Mouse (Mus musculus): ENCODE data around the gene Trappc5. TPM values are rescaled to one million over a fixed set of nuclear protein-coding genes. Genes with fewer than 3 reads are reported as not detected.

Gene Trappc5
- 22.8 and 23.9 TPM in 2 replicates for polyA plus RNA-seq (2015; fragmentation: Nextera tagmentation; extraction: Ambion mirVana)

DNA sequence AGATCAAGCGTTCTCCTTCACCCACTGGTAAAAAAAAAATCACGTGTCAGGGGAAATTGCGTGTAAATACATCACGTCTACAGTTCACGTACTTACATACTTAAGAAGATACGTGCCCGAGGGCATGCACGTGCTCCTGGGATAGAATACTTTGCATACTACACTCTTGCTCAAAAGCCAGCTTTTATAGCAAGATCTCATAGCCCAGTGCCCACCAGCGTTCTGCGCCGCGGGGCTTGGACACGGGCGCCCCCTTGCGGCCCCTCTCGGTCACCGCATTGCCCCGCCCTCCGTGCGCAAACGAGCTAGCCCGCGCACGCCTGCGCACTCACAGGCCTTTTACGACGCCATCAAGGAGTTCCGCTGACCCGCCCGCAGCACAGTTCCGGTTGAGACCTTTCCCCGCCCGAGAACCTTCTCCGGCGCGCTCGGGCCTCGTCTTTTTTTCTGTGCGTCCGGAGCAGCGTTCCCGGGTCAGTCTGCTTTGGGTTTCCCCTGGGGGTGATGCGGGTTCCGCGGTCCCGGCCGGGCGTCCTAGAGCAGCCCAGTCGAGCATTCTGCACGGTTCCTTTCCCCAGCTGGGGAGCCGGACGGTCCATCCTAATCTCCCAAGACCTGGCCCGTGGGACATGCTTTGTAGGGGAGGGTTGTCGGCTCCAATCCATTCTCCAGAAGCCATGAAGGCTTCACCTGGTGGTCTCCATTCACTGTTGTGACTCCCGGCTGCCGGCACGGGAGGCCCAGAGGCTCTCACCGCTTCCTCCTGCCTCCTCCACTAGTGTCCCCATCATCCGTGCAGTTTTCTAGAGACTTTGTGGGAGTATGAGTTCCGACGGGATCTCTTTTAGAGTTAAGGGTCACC lies at the start of gene Trappc5:
TSS of gene Trappc5 (plus strand) at position 169 of the 862 bp plus-strand sequence.
- Histone ChIP-seq H3K36me3 (ENCODE audit: control insufficient read depth, insufficient read depth) (peaks cover 30% of the 10 kb centered on the region), H3K9ac (ENCODE audit: low read depth, low read length) (peak within 1 kb of the TSS; percentile 95), H3K4me2 (replicated peaks; ENCODE audit: low read depth) (peak within 1 kb of the TSS; percentile 82), H3K27me3 (replicated peaks; ENCODE audit: control insufficient read depth, insufficient read depth, low read length) (no peaks in the 10 kb centered on the region), H3K4me3 (ENCODE audit: low read depth, low read length) (peak within 1 kb of the TSS; percentile 91), H3K4me1 (replicated peaks; ENCODE audit: control insufficient read depth, insufficient read depth, low read length) (no peaks in the 10 kb centered on the region), H3K27ac (ENCODE audit: low read depth, low read length) (peak within 1 kb of the TSS; percentile 89), H3K9me3 (ENCODE audit: control insufficient read depth) (no peaks in the 10 kb centered on the region)
- TF ChIP-seq CTCF (IDR thresholded peaks at IDR 0.05; ENCODE audit: low read depth), result peak; percentile 99
- under 1% methylated on average over 61 of the region's 61 CpGs for WGBS
- peak; percentile 84 for ATAC-seq

- Histone ChIP-seq H3K9ac (ENCODE audit: low read depth, low read length) (no peak overlapping the region), H3K36me3 (ENCODE audit: control insufficient read depth, insufficient read depth) (no peaks in the 10 kb centered on the region; the same call in 1 of the 2 replicates), H3K27me3 (replicated peaks; ENCODE audit: control insufficient read depth, insufficient read depth, low read length) (no peaks in the 10 kb centered on the region), H3K27ac (ENCODE audit: low read depth, low read length) (no peak overlapping the region), H3K4me2 (replicated peaks; ENCODE audit: low read depth) (no peak overlapping the region), H3K9me3 (ENCODE audit: control insufficient read depth) (no peaks in the 10 kb centered on the region), H3K4me1 (replicated peaks; ENCODE audit: control insufficient read depth, insufficient read depth, low read length) (peaks cover 3% of the 10 kb centered on the region), H3K4me3 (ENCODE audit: low read depth, low read length) (no peak overlapping the region)
- 60% methylated on average over 5 of the region's 5 CpGs for WGBS
- no peak for ATAC-seq
- no peak for TF ChIP-seq CTCF (IDR thresholded peaks at IDR 0.05; ENCODE audit: low read depth)
Measured at GRCm38 (mm10) chr8:3626971-3627370, 49.1 kb upstream of the Trappc5 start.

DNA sequence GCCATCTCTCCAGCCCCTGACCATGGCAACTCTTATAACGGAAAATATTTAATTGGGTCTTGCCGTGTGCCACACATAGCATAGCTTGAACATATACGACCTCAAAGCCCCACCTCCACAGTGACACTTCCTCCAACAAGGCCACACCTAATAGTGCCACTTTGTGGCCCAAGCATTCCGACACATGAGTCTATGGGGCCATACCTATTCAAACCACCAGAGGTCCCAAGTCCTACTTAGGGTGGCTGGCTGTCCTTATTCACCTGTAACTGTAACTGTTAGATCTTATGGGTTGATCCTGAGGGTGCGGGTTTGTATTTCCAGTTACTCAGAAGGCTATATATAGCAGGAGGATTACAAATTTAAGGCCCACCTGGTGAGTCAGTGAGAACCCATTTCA lies 48.1 kb upstream of the Trappc5 start:
- Histone ChIP-seq H3K4me1 (replicated peaks; ENCODE audit: control insufficient read depth, insufficient read depth, low read length) (no peaks in the 10 kb centered on the region; the same call in 1 of the 2 replicates), H3K4me2 (replicated peaks; ENCODE audit: low read depth) (no peak overlapping the region), H3K9ac (ENCODE audit: low read depth, low read length) (no peak overlapping the region), H3K36me3 (ENCODE audit: control insufficient read depth, insufficient read depth) (no peaks in the 10 kb centered on the region; the same call in 1 of the 2 replicates), H3K27ac (ENCODE audit: low read depth, low read length) (no peak overlapping the region), H3K27me3 (replicated peaks; ENCODE audit: control insufficient read depth, insufficient read depth, low read length) (no peaks in the 10 kb centered on the region), H3K9me3 (ENCODE audit: control insufficient read depth) (no peaks in the 10 kb centered on the region), H3K4me3 (ENCODE audit: low read depth, low read length) (no peak overlapping the region)
- peak; percentile 72 for TF ChIP-seq CTCF (IDR thresholded peaks at IDR 0.05; ENCODE audit: low read depth)
- WGBS, result 23% methylated on average over 5 of the region's 5 CpGs
- ATAC-seq, result peak; percentile 32; the same call in 1 of the 2 replicates

DNA sequence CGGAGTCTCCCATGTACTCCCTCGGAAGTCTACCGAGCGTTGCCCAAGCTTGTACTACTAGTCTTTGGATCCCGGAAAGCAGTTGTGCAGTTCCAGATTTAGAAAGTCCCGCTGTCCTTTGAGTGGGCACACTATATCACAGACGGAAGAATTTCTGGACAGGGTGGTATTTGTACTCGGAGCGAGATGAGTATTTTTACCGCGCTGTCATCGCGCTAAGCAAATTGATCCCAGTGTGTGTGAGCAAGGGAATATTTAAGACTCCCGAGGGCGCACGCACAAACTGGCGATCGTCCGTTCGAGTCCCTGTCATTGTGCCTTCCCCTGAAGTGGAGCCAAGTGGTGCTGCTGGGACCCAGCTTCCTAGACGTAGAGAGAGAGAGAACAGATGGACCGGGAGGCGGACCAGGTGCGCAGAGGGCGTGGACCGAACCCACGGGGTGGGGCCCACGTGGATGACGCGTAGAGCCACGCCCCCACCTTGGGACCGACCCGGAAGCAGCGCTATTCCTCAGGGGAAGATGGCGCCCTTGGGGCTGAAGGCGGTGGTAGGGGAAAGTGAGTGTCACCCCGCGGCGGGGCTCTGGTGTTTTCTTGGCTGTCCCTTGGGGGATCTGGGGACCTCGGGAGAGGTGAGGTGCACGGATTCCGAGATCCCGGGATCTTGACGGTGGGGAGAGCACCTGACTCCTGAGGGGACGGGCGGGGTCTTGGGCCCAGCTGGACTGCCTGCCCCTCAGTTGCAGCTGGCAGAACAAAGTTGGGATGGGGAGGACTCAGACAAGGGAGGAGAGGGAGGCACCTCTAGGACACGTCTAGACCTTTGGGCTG lies 45.2 kb upstream of the Trappc5 start, which contains the start of gene Stxbp2:
TSS of gene Stxbp2 (plus strand) at position 309 of the 831 bp plus-strand sequence.
- Histone ChIP-seq H3K27ac (ENCODE audit: low read depth, low read length) (peak within 1 kb of the TSS; percentile 84), H3K27me3 (replicated peaks; ENCODE audit: control insufficient read depth, insufficient read depth, low read length) (no peaks in the 10 kb centered on the region), H3K36me3 (ENCODE audit: control insufficient read depth, insufficient read depth) (peaks cover 22% of the 10 kb centered on the region), H3K9me3 (ENCODE audit: control insufficient read depth) (no peaks in the 10 kb centered on the region), H3K4me2 (replicated peaks; ENCODE audit: low read depth) (peak within 1 kb of the TSS; percentile 78), H3K9ac (ENCODE audit: low read depth, low read length) (peak within 1 kb of the TSS; percentile 85), H3K4me3 (ENCODE audit: low read depth, low read length) (peak within 1 kb of the TSS; percentile 81), H3K4me1 (replicated peaks; ENCODE audit: control insufficient read depth, insufficient read depth, low read length) (no peaks in the 10 kb centered on the region; the same call in 1 of the 2 replicates)
- TF ChIP-seq CTCF (IDR thresholded peaks at IDR 0.05; ENCODE audit: low read depth), result 0 out of 2 replicates have a peak, but pooled peaks have one; percentile 9
- WGBS, result 4% methylated on average over 47 of the region's 47 CpGs
- ATAC-seq, result peak; percentile 92

DNA sequence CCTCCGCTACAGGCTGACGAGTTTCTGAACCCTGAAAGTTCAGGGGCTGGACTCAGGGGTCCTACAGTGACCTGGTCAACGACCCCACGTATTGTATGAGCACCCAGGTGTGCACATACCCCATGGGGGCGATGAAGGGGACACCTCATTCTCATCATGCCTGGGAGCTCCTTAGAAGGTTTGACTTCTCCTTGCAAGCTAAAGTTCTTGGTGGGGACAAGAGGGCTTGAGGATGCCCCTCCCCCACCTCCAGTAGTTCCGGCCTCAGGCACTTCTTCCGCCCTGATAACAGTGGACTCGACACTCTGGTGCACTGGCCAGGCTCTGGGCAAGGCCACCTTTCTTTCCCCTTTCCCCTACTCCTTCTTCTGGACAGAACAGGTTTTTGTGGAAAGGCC lies 44.6 kb upstream of the Trappc5 start:
- Histone ChIP-seq H3K4me1 (replicated peaks; ENCODE audit: control insufficient read depth, insufficient read depth, low read length) (no peaks in the 10 kb centered on the region; the same call in 1 of the 2 replicates), H3K27me3 (replicated peaks; ENCODE audit: control insufficient read depth, insufficient read depth, low read length) (no peaks in the 10 kb centered on the region), H3K9ac (ENCODE audit: low read depth, low read length) (peak overlapping the region; percentile 85), H3K27ac (ENCODE audit: low read depth, low read length) (peak overlapping the region; percentile 84), H3K36me3 (ENCODE audit: control insufficient read depth, insufficient read depth) (peaks cover 28% of the 10 kb centered on the region), H3K4me2 (replicated peaks; ENCODE audit: low read depth) (peak overlapping the region; percentile 78), H3K9me3 (ENCODE audit: control insufficient read depth) (no peaks in the 10 kb centered on the region), H3K4me3 (ENCODE audit: low read depth, low read length) (peak overlapping the region; percentile 81)
- 8% methylated on average over 8 of the region's 8 CpGs for WGBS
- no peak for TF ChIP-seq CTCF (IDR thresholded peaks at IDR 0.05; ENCODE audit: low read depth)
- ATAC-seq, result peak; percentile 39

GRCm38 (mm10) chr8:3645804-3646203 lies 30.3 kb upstream of the Trappc5 start:
- no peaks in the 10 kb centered on the region; the same call in 1 of the 2 replicates for H3K4me1 ChIP-seq (replicated peaks; ENCODE audit: control insufficient read depth, insufficient read depth, low read length)
- H3K9ac ChIP-seq (ENCODE audit: low read depth, low read length), result no peak overlapping the region
- H3K27me3 ChIP-seq (replicated peaks; ENCODE audit: control insufficient read depth, insufficient read depth, low read length), result no peaks in the 10 kb centered on the region
- peaks cover 20% of the 10 kb centered on the region; the same call in 1 of the 2 replicates for H3K36me3 ChIP-seq (ENCODE audit: control insufficient read depth, insufficient read depth)
- no peaks in the 10 kb centered on the region for H3K9me3 ChIP-seq (ENCODE audit: control insufficient read depth)
- H3K4me3 ChIP-seq (ENCODE audit: low read depth, low read length), result no peak overlapping the region
- no peak overlapping the region for H3K27ac ChIP-seq (ENCODE audit: low read depth, low read length)
- H3K4me2 ChIP-seq (replicated peaks; ENCODE audit: low read depth), result no peak overlapping the region
- 11% methylated on average over 5 of the region's 5 CpGs for WGBS
- ATAC-seq, result peak; percentile 82
- peak; percentile 70 for TF ChIP-seq CTCF (IDR thresholded peaks at IDR 0.05; ENCODE audit: low read depth)

Data from intestine, postnatal 0 days (tissue).